Comparison of ENCODE assay signal across 8 mouse cellular contexts in genomic region chr3:133271887-133272286, GRCm38 (mm10). TPM values are rescaled to one million over a fixed set of nuclear protein-coding genes. Genes with fewer than 3 reads are reported as not detected.
DNase-seq lines count a peak whose midpoint lies in the region; ATAC-seq lines count a peak whose summit lies in the region.
"Had no signal": no experiment of that assay in that cellular context is flagged by ENCODE, and none has a peak within 500 bp of the region (broad histone marks: within the 10 kb centered on the region; RNA-seq: fewer than 3 reads in every experiment).

No protein-coding gene starts in this region.

- 20% methylated on average over 3 of the region's 3 CpGs for WGBS in midbrain, embryonic 14.5 days
- WGBS in midbrain, embryonic 16.5 days = 17% methylated on average over 3 of the region's 3 CpGs
- WGBS in embryonic facial prominence, embryonic 11.5 days = 18% methylated on average over 3 of the region's 3 CpGs

- H3K4me3 ChIP-seq in midbrain, embryonic 14.5 days (replicated peaks; ENCODE audit: low read depth, low read length) = no peak overlapping the region
- no peak overlapping the region for H3K4me3 ChIP-seq in midbrain, embryonic 16.5 days (ENCODE audit: low read depth, low read length)
- H3K4me3 ChIP-seq in embryonic facial prominence, embryonic 11.5 days (ENCODE audit: low read depth, low read length) = no peak overlapping the region
- H3K4me3 ChIP-seq: heart, embryonic 15.5 days had no signal

- no peak for ATAC-seq in midbrain, embryonic 14.5 days (ENCODE audit: low FRiP score, low TSS enrichment)
- no peak for ATAC-seq in midbrain, embryonic 16.5 days
- no peak for ATAC-seq in embryonic facial prominence, embryonic 11.5 days (replicated peaks; ENCODE audit: insufficient number of reproducible peaks, low FRiP score, low TSS enrichment, low read depth)

- no peaks in the 10 kb centered on the region for H3K36me3 ChIP-seq in midbrain, embryonic 14.5 days (ENCODE audit: control insufficient read depth, insufficient read depth, low read length)
- H3K36me3 ChIP-seq in midbrain, embryonic 16.5 days (ENCODE audit: control insufficient read depth, insufficient read depth, low read length) = no peaks in the 10 kb centered on the region
- no peaks in the 10 kb centered on the region for H3K36me3 ChIP-seq in embryonic facial prominence, embryonic 11.5 days (replicated peaks; ENCODE audit: control insufficient read depth, insufficient read depth, low read depth, low read length)
- H3K36me3 ChIP-seq: heart, embryonic 15.5 days had no signal

- H3K4me2 ChIP-seq in midbrain, embryonic 14.5 days (ENCODE audit: low read length) = no peak overlapping the region
- H3K4me2 ChIP-seq in midbrain, embryonic 16.5 days (ENCODE audit: low read length) = no peak overlapping the region
- no peak overlapping the region for H3K4me2 ChIP-seq in embryonic facial prominence, embryonic 11.5 days (ENCODE audit: low read depth, low read length)
- H3K4me2 ChIP-seq: heart, embryonic 15.5 days had no signal

- H3K9me3 ChIP-seq in midbrain, embryonic 14.5 days (ENCODE audit: control insufficient read depth, low read length) = no peaks in the 10 kb centered on the region
- no peaks in the 10 kb centered on the region for H3K9me3 ChIP-seq in midbrain, embryonic 16.5 days (replicated peaks; ENCODE audit: control insufficient read depth, low read length, poor library complexity, severe bottlenecking)
- no peaks in the 10 kb centered on the region for H3K9me3 ChIP-seq in embryonic facial prominence, embryonic 11.5 days (replicated peaks; ENCODE audit: control insufficient read depth, low read length)
- H3K9me3 ChIP-seq: heart, embryonic 15.5 days had no signal

- no peaks in the 10 kb centered on the region for H3K4me1 ChIP-seq in midbrain, embryonic 14.5 days (ENCODE audit: control insufficient read depth, insufficient read depth, low read length)
- H3K4me1 ChIP-seq in midbrain, embryonic 16.5 days (ENCODE audit: control insufficient read depth, insufficient read depth, low read length) = no peaks in the 10 kb centered on the region
- no peaks in the 10 kb centered on the region for H3K4me1 ChIP-seq in embryonic facial prominence, embryonic 11.5 days (ENCODE audit: control insufficient read depth, insufficient read depth, low read length)
- H3K4me1 ChIP-seq: heart, embryonic 15.5 days had no signal

- no peak overlapping the region for H3K9ac ChIP-seq in midbrain, embryonic 14.5 days (replicated peaks; ENCODE audit: low read length)
- H3K9ac ChIP-seq in midbrain, embryonic 16.5 days (ENCODE audit: low read depth, low read length) = no peak overlapping the region
- no peak overlapping the region for H3K9ac ChIP-seq in embryonic facial prominence, embryonic 11.5 days (replicated peaks; ENCODE audit: low read length)
- H3K9ac ChIP-seq: heart, embryonic 15.5 days had no signal

- no peak overlapping the region for H3K27ac ChIP-seq in midbrain, embryonic 14.5 days (replicated peaks; ENCODE audit: low read depth, low read length)
- no peak overlapping the region for H3K27ac ChIP-seq in midbrain, embryonic 16.5 days (ENCODE audit: low read length)
- H3K27ac ChIP-seq in embryonic facial prominence, embryonic 11.5 days (replicated peaks; ENCODE audit: low read depth, low read length) = no peak overlapping the region
- H3K27ac ChIP-seq: heart, embryonic 15.5 days had no signal

- H3K27me3 ChIP-seq in midbrain, embryonic 14.5 days (ENCODE audit: control insufficient read depth, insufficient read depth, low read length) = no peaks in the 10 kb centered on the region
- H3K27me3 ChIP-seq in midbrain, embryonic 16.5 days (ENCODE audit: control insufficient read depth, insufficient read depth, low read depth, low read length) = no peaks in the 10 kb centered on the region
- H3K27me3 ChIP-seq in embryonic facial prominence, embryonic 11.5 days (ENCODE audit: control insufficient read depth, insufficient read depth, low read length) = no peaks in the 10 kb centered on the region
- H3K27me3 ChIP-seq: heart, embryonic 15.5 days had no signal

- DNase-seq in midbrain, embryonic 14.5 days = peak; percentile 87
- DNase-seq in adrenal gland, postnatal 10 days = peak; percentile 91
- peak; percentile 86 for DNase-seq in embryonic facial prominence, embryonic 11.5 days (ENCODE audit: low spot score)
- peak; percentile 70 to 95 for DNase-seq in kidney, postnatal 25 days
- peak; percentile 53 to 71 for DNase-seq in lung, adult 18-20 months
- DNase-seq in right cerebral cortex, postnatal 36 days (ENCODE audit: low spot score in 2 of 2) = peak; percentile 61 to 64

RNA-seq across cellular contexts. Expression of gene Arhgef38, which starts 37.1 kb away (rescaled TPM):
- polyA plus RNA-seq in midbrain, embryonic 14.5 days (2014; fragmentation: Nextera tagmentation; extraction: Ambion mirVana) = 0.09 and 0.16 TPM in 2 replicates
- 0.08 and 0.10 TPM in 2 replicates for polyA plus RNA-seq in midbrain, embryonic 16.5 days (2015; fragmentation: Nextera tagmentation; extraction: Ambion mirVana)
- total RNA-seq in adrenal gland, postnatal 10 days (2021) = not detected
- 0.15 and 0.17 TPM in 2 replicates for polyA plus RNA-seq in embryonic facial prominence, embryonic 11.5 days (2014; fragmentation: Nextera tagmentation; extraction: Ambion mirVana)

RNA-seq across cellular contexts. Expression of gene Ppa2, which starts 38.0 kb away (rescaled TPM):
- polyA plus RNA-seq in midbrain, embryonic 14.5 days (2014; fragmentation: Nextera tagmentation; extraction: Ambion mirVana) = 90.5 and 94.2 TPM in 2 replicates
- 96.0 and 99.1 TPM in 2 replicates for polyA plus RNA-seq in midbrain, embryonic 16.5 days (2015; fragmentation: Nextera tagmentation; extraction: Ambion mirVana)
- 10 to 100 TPM; 82.8 to 91.9 TPM for total RNA-seq in adrenal gland, postnatal 10 days (2021)
- polyA plus RNA-seq in embryonic facial prominence, embryonic 11.5 days (2014; fragmentation: Nextera tagmentation; extraction: Ambion mirVana) = 92.6 and 93.0 TPM in 2 replicates
